Mouse (Mus musculus) frontal cortex, postnatal 10 days (tissue): ENCODE data around the gene Zbtb44.

Experiments used
- DNase-seq, 2 experiments: peaks; one replicate each; pipeline ENCODE4 v3.0.0; 2022; ENCODE audit warnings: low spot score in 2 of 2, mixed read lengths in 1 of 2

Gene Zbtb44

DNA sequence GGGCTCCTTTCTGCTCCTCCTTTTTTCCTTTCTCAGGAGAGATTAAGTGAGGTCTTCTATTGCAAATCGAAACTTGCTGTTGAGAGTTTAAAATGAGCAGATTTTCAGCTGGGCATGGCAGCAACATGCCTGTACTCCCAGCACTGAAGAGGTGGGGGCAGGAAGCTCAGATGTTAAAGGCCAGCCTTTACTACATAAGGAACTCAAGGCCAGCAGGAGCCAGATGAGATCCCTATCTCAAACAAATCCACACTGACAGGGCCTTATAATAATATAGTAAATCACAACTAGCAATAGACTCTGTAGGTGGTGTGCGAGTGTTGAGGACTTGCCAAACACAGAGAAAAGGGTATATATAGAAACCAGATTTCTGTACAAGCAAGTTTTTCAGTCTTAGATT, 28.3 kb downstream of the Zbtb44 start:
- DNase-seq: no peak

DNA sequence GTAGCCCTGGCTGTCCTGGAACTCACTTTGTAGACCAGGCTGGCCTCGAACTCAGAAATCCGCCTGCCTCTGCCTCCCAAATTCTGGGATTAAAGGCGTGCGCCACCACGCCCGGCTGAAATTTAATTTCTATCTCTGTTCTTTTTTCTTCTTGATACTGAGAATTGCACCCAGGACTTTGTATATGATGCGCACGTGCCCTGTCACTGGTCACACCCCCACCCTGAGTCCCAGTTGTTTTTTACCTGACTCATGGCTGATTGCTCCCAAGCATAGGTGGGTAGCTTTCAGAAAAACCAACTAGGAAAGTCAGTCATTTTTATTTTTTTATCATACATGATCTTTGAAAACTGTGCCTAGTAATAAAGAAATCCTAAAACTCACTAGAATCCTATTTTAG, 40.3 kb downstream of the Zbtb44 start:
- no peak for DNase-seq

DNA sequence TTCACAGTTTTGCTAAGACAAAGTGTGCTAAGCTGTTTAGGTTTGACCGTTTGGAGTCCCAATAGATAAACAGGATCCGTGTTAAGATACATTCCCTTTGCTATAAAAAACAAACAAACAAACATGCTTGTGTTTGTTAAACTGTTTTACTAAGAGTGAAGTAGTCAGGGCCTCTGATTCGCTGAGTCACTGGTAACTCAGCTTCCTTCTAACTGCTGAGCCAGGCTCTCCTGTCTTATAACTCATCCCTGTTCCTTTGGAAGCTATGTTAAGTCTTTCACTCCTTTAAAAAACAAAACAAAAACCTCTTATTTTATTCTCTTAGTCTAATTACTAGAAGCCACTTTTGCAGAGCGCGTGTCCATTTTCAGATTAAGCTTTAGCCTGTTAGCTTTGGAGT, 41.8 kb downstream of the Zbtb44 start:
- no peak for DNase-seq

DNA sequence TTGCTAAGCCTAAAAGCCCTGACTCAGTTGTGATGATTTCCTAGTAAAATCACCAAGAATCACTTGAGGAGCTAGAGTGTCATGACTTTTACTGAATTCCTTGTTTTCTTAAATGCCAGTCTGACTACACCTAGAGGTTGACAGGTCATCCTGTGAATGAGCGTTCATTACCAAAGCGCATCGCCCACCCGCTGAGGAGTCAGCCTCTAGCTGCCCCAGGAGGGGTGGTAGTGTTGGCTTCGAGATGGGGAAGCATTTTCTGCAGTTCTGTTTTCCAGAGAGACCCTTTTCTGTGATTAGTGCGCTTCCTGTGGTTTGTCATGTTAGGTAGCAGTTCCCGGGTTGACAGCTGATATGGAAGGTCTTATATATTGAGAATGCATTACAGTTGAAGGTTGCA, 43.4 kb downstream of the Zbtb44 start:
- no peak for DNase-seq

DNA sequence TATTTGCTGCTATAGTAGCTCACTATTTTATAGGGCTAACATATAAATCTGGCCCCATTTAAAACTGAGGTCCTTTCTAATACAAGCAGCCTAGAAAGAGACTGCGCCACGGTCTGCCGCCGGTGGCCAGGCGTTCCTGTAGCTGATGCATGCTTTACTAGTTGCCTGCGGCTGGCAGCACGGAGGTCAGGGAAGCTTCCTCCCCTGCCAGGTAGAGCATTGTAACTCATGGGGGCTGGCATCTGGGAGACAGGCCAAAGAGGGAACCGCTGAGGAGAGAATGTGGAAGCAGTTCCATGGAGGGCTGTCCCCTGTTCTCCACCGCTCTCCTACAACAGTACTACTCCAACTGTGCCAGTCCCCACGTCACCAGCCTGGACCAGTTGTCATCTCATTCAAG, 44.4 kb downstream of the Zbtb44 start:
- DNase-seq: no peak

DNA sequence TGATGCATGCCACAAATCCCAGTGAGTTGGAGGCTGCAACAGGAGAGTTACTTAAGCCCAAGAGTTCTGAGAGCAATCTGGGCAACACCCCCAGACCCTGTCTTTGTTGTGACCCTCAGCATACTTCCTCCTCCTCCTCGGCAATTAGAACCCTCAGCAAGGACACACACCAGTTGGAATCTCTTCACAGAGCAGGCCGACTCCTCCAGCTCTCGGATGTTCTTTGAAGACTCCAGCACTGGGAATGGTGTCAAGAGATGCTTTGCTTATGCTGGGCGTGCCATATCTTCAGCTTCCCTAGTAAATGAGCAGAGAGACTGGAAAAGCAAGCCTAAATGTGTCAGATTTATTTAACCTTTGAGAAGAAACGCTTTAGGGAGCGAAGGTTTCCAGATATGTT, 50.3 kb downstream of the Zbtb44 start:
- no peak for DNase-seq

DNA sequence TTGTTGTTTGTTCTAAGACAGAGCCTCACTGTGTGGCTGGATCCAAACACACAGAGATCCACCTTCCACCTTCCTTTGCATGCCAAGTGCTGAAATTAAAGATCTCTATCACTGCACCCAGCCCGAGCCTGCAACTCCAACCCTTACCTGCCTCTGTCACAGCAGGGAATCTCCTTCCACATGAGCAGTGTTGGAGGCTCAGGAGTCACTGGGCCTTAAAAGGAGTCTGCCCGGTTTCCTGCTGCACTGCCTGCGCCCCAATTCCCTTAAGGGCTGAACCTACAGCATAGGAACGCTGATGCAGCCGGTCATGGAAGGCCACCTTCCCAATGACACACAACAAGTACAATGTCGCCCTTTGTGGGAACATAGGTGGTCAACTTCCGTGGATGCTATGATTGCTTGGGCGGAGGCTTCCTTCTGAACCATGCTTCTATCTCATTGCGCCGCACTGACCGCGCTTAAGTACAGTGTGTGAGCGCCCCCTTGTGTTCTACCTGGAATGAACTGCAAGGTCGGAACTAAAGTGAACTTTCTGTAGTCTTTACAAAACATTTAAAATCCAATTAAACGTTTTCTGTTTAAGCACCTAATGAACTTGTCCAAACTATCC, 51.7 kb downstream of the Zbtb44 start:
- peak in 1 of 2 experiments; percentile 71 for DNase-seq

DNA sequence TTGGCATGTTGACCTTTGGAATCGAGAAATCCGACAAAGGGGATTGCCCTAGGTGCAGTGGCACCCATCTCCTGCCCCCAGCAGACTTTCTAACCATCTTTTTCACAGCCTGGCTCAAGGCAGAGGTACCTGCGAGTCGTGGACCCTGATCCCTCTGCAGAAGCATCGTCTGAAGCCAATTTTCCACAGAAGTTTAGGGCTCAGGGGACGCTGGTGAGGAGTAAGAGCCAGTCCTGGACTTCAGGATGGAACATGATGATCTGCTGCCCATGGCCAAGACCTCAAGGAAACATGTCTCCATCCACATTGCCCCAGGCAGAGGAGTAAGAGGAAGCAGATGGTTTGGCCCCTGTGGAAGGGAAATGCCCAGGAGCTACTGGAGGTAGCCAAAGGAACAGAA, 52.3 kb downstream of the Zbtb44 start:
- DNase-seq: no peak

DNA sequence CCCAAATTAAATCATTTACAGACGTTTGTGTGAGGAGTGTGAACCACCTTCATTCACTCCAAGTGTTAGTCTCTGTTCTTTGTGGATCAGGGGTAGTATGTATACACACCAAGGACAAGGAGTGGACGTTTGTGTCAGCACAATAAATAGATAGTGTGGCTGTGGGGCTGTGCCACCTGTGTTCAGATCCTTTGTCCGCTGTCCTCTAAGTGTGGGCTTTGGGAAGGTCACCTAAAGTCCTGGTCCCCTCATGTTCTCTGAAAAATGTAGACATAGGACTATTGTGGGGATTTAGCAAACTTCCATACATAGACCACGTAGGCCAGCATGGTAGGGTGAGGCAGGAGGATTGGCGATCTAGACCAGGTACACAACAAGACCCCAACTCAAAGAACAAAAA, 55.1 kb downstream of the Zbtb44 start:
- no peak for DNase-seq

DNA sequence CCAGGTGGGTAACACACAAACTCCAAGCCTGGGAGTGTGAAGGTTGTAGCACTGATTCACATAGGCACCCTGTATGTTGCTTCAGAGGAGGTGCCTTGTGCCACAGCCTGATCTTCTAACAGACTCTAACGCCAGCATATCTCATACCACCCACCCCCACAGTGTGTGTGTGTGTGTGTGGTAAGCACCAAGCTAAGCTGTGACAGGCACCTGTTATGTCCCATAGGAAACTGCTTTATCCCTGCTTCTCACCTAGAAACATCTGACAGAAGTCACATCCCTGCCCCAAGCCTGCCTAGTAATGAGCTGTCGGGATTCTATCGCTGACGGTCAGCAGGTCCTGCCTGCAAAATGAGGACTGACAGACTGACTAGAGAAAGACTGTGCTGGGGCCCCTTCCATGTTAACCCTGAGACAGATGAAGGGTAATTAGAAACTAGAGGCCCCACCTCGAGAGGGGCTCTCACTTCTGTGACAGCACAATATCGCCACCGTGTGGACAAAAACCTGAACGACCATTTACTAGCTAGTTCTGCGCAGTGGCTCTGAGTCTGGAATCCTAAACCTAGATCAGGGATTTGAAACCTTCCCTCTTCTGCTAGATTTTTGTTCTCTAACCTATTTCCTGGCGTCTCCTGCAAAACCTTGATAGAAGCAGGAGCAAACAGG, 55.8 kb downstream of the Zbtb44 start:
- DNase-seq: peak in 1 of 2 experiments; percentile 73

DNA sequence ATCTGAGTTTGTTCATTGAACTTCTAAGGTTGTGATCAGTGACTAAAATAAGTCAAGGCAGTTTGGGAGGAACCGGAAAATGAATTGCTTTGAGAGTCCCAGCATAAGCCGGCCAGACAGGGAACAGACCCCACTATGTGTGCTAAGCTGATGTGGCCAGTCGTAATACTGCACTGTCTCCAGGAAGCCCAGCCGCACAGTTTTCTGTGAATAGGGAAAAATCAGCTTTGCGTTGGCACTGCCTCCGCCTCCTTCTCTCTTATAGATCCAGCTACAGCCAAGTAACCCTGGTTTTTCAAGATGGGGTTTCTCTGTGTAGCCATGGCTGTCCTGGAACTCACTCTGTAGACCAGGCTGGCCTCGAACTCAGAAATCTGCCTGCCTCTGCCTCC, 56.3 kb downstream of the Zbtb44 start:
- DNase-seq: no peak

DNA sequence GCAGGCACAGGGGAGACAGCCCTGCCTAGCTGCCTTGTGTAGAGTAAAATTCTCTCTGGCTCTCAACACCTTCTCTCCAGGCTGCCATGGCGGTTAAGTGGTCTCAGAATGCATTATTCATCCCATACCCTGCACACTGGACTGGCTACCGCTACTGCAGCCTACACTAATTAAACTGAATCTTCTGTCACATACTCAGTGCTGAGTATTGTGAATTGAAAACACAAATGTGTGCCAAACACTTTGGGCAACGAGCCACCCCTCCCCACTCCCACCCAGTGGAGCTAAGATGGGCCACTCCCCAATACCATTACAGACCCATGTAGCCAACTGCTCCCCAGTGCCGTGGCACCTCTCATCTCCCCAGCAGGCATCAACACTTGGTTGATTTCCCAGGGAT, 57.0 kb downstream of the Zbtb44 start:
- no peak for DNase-seq

DNA sequence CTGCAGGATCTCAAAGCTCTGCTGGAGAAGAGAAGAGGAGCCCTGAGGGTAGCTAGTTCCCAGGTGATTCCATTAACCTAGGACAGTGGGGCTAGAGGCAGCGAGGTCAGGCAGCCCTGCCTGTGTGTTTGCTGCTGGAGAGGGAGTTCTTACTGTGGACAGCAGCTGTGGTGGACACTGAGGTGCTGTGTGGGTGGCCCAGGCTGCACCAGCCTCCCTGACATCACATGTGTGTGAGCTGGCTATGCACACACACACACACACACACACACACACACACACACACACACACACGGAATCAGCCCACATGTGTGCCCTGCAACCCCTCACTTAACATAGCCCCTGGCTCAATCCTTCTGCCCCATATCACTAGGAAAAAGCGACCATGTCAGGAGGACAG, 57.7 kb downstream of the Zbtb44 start:
- no peak for DNase-seq

DNA sequence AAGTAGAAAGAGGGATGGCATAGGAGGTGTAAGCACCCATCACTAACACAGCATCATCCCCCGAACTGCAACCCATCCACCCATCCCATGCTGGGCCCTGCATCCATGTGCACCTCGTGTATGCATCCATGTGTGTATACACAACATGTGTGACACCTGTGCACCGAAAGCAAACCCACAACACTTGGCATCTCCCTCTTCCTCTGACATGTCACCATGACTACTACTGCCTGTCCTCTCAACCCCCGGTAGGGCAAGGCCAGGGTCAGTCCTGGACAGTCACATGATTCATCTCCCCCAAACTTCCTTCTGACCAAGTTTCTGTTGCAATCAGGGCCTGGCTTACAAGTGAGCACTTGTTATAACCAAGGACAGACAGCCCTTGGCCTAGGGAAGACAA, 58.4 kb downstream of the Zbtb44 start:
- no peak for DNase-seq

DNA sequence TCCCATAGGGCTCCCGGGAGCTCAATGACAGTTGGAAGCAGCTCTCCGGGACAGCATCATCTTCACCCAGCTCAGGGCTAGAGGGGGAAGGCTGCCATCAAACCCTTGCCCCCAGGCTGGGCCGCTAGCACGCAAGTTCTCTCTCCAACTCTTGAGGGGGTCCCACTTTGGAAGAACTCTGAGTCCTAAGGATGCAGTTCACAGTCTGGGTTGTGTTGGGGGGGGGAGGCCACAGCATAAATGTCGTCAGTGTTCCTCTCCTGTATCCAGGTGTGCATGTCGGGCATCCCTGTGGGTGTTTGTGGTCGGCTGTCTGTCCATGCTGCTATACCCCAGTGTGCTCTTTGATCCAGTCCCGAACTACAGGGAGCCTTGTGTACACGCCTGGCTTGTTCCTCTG, 59.1 kb downstream of the Zbtb44 start:
- DNase-seq: no peak

DNA sequence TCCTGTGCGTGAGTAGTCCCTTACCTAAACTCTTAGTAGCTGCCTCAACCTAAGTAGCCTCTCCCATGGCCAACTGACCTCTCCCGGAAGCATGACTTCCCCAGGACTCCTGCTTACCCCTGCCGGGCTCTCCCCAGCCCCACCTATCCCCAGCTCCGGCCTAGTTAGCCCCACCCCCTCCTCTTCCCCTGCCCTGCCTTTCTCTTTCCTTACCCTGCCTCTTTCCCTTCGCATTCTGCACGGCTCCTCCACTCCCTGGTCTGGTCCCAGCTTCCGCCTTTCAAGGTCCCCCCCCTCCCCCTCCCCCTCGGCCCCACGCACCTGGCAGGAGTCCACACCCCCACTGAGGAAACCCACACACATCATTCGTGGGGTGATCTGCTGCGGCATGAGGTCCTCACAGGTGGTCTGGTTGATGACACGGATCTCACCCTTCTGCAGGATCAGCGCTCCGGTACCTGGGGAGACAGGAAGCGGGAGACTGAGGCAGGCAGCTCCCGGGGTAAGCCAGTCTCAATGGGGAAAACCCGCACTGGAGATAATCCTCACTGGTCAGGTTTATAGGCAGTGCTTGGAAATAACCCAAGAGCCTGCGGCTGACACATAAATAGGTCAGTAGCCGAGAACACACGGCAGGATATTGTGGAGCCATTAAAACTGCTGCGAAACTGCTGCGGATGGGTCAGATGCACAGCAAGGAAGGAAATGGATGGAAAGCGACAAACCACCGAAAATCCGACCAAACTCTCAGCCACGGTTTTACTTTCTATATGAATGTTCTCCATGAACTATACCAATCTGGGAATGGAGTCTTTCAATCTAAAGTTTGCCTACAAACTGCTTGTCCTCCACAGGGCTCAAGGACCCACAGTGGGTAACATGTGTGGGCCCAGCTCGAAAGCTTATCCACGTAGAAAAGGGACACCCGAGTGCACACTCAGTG, 59.9 kb downstream of the Zbtb44 start:
- DNase-seq: no peak

DNA sequence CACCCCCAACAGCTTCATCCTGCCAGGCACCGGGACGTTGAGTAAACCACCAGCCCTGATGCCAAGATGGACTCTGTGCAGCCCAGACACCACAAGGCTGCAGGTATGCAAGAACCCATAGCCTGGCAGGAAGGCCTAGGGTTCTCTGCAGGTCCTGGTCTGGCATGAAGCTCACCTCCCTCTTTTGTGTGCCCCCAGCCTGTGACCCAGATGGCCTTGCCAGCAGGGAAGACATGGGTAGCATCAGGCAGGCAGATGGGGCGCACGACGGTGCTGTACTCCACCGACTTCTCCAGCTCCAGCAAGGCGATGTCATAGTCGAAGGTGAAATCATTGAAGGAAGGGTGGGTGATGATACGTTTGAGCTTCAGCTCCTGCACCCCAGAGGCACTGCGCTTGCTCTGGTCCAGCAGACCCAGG, 60.7 kb downstream of the Zbtb44 start:
- DNase-seq: no peak

DNA sequence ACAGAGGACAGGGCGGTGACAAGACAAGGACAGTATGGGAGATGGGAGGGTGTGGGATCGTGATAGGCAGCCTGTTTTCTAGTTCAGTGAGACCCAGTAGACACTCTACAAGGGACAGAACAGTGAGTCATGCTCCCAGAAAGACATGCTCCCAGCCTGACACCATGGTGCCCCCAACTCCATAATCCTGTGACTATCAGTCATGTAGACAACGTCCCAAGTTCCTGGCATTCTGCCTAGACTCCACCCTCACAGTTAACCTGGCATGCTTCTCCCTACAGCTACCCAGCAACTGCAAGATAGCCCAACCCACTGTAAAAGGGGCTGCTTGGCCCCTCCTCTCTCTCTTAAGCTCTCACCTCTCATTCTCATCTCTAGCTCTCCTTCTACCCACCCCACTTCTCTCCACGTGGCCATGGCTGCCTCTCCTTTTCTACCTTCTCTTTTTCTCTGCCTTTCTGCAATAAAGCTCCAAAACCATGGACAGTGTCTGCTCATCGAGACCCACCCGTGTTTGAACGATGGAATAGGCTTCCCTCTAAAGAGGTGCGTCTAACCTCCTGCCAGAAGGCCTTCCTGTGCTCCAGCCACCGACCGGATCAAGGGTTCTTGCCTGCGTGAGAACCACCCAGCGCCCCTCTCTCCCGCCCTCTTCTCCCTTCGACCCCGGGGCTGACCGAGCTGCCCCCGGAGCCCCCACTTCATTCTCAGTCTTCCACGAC, 61.8 kb downstream of the Zbtb44 start:
- DNase-seq: no peak

DNA sequence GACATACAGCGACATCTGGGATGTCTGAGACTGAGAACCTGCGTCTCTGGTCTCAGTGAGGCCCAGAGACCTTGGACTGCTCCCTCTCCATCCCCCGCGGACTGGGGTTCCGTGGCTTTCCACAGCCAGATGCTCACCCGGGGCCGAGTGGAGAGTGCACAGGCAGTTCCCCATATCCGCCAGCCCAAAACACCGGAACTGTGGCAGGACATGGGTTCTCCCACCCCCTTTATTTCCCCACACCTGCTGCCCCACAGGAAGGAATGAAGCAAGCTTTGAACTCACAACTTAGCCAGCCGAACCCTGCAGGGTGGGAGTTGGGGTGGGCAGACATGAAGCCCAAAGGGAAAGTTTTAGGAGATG, 62.4 kb downstream of the Zbtb44 start:
- DNase-seq: no peak

DNA sequence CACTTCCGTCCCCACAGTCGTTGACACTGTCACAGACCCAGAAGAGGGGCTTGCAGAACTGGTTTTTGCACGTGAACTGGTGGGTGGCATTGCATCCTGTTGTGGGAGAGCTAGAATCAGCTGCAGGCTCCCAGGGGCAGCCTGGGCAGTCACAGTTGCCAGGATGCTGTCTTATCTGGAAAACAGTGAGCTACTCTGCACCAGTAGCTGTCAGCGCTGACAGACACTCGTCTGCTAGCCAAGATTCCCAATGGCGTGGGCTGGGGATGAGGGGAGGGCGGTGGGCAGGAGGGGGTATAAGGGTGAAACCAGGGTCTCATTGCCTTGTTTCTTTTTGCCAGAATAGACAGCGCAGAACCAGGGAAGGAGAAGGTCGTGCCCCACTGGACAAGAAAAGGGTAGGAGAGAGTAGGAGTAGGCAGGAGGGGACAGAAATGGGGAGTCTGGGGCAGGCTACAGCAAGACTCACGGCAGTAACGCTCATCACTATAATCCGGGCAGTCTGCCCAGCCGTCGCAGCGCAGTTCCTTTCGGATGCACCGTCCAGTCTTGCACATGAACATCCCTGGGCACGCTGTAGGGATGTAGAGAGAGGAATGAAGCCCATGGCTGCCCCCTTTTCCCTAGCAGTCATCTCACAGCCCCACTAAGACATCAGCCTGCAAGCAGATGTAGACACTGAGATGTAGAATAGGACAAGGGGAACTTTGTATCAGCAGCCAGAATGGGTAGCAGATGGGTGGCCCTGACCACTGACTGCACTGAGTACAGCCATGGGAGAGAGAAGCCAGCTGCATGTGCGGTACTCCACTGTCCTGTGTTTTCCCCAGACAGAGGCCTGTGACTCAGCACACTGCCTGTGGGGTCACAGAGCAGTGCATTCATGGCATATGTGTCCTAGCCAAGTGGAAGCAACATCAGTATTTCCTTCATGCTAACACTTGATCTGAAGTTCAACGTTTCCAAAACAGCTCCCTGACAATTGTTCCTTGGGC, 66.9 kb downstream of the Zbtb44 start:
- no peak for DNase-seq

DNA sequence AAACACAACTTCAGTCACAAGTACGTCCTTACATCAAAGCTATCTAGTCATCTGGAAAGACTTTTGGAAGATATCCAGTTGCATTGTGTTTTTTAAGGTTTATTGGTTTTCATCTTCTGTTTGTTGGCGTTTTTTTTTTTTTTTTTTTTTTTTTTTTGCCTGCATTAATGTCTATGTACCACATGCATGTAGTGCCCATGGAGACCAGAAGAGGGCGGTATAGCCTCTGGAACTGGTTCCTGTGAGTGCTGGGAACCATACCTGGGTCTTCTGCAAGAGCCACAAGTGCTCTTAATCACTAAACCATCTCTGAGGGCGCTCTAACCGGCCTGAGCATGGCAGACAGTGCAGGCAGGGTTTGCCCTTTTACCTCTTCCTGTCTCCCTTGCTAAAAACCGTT, 67.7 kb downstream of the Zbtb44 start:
- no peak for DNase-seq
